Mouse (Mus musculus): ENCODE data around the gene Ptprcap.

Gene Ptprcap

DNA sequence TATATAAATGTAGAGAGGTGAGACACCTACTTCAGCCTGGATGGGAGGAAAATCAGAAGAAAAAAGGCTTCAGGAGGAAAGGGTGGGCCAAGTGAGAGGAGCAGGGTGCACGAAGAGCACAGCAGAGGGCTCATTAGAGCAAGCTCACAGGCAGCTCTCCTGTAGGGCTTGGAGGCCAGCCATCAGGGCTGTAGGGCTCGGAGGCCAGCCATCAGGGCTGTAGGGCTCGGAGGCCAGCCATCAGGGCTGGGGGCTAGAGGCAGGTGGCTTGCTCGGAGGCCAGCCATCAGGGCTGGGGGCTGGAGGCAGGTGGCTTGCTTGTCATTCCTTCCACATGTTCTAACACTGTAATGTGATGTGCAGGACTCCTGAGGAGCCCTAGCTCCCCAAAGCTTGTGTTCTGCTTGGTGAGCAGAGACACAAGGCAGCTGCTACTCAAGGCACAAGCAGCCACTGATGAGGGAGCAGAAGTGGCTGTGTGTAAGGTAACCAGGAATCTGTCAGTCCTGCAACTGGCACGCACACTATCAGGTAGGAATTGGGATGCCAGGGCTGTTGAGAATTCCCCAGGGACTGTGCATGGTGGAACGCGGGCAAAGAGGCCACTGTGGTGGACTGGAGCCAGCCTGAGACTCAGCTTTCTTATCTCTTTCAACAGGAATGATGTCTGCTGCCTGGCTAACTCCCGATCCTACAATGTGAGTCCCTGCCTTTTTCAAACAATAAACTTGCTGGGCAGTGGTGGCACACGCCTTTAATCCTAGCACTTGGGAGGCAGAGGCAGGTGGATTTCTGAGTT, 13.5 kb downstream of the Ptprcap start:
- no peak for DNase-seq (ENCODE audit: low spot score in 2 of 2)

DNA sequence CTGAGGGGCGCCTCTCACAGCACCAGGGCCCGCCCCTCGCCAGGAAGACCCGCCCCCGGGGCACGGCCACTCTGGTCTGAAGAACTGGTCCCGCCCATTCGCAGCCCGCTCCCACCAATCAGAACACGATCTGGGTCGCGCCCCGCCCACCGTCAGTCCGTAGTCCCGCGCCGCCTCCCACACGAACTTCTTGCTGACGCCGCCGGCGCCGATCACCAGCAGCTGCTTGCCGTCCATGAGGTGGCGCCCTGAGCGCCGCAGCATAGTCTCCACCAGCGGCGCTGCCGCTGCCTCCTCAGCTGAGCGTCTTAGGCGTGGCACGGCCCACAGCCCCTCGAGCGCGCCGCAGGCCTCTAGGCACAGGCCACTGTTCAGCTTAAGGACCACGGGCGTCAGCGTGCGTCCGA, 16.0 kb downstream of the Ptprcap start:
- DNase-seq (ENCODE audit: low spot score in 2 of 2) = peak; percentile 98 to 99

DNA sequence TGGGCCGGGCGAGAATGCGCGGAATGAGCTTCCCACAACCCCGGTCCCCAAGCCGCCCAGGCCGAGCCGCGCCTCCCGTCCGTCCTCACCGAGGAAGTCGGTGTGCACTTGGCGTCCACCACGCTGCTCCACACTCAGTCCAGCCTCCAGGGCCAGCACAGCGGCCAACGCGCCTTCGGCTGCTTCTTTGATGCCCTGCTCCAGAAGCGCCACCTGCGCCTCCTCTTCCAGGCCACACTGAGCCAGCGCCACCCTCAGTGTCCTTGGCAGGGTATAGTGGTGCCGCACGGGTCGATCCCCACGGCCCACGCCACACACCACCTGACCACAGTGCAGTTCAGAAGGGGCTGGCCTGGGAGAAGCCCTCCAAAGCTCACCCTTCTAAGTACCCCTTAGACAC, 16.4 kb downstream of the Ptprcap start:
- no peak for DNase-seq (ENCODE audit: low spot score in 2 of 2)

DNA sequence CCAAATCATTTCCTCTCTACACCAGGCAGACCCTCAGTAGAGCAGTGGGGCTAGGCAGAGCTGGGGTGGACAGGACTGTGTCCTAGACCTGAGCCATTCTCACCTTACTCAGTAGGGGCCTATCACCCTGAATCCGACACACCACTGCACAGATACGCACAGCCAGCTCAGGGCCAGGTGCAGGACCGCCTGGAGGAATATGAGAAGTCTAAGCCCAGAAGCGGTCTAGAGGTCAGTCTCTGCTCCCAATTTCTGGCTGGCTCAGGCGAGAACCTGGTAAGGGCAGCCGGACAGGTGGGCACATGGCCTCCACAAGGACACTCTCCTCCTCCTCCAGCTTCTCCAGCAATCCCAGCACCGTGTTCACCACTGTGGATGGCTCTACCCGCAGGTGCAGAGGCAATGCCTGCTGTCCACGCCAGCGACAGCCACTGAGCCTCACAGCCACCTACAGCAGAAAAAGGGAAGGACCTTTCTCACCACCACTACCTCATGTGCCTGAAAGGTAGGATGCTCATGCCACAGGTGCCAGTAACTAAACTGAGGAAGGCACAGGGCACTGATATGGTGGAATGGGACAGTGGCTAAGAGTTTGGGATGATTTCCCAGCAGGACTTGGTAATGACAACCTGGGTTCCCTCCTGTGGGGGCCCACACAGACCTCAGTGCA, 17.5 kb downstream of the Ptprcap start:
- no peak for DNase-seq (ENCODE audit: low spot score in 2 of 2)

DNA sequence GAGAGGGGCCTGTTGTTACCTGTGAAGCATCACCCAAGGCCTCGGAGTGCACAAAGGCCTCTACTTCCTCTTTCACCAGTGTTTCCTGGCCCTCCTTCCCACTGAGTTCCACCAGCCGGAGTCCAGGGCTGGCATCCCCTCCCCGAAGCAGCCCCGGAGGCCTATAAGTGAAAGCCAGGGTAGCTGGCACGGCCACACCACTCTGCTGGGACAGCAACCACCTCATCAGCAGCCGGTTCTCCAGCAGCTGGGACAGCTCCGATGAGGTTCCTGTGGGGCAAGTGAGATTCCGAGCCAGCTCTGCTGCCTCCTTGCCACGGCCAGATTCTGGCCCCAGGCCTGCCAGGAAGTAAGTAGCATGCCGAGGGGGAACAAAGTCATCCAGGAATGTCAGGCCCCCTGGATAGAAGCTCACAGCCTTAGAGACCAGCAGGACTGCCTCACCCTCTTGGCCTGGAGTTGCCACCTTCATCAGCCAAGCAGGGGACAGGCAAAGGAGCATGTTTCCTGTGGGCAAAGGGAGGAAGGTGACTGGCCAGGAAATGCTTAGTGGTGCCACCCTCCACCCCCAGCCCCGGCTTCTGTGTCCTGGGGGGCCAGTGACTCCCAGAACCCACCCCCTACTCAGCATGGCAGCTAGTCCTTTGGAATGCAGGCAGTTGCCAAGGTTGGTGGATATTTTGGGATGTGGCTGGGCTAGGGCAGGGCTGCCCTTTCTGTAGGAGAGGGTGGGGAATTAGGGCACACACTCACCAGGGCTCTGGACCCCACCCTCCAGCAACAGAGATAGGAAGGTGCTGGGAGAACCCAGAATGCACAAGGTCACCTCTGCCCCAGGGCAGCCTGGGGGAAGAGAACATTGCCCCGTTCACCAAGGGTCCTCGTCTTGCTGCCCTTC, 18.2 kb downstream of the Ptprcap start:
- DNase-seq (ENCODE audit: low spot score in 2 of 2) = no peak

DNA sequence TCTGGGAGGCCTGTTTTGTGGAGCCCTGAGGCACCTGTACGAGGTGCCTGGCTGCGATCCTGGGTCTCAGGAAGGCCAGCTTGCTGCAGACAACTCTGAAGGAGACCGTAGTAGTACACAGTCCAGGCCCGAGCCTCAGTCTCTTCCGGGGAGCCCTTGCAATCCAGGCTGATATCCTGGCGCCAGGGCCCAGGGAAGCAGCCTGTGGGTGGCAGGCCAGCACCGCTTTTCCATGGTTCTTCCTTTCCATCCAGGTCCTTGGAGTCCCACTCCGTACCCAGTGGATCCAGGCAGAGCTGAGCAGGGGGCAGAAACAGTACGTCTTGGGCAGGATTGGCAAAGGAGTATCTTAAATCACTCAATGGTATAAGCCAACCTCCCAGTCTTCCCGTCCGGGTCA, 19.5 kb downstream of the Ptprcap start:
- no peak for DNase-seq (ENCODE audit: low spot score in 2 of 2)

DNA sequence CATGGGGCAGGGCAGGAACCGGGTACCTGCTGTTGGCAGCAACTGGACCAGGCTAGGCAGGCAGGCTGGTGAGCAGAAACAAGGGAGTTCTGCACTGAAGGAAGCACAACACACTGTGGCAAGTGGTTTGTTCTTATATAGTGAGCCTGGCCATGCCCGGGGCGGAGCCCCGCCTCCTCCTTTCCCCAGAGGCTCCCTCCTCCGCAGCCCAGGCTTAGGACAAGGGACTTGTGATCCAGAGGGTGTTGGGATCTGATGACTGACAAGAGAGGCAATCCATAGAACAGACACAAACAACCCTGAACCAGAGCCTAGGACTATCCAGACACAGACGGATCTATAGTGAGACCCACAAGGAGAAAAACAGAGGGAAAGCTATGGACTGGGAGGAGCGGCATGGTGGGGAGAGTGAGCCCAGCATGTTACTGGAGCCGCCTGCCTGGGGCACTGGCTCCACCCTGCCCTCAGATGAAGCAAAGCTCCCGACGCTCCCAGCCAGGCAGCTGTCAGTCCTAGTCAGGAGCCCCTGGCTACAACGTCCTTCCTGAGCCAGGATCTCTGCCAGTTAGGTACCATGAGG, 22.1 kb downstream of the Ptprcap start, which contains the start of gene Carns1:
Gene Carns1, minus strand, starts transcription at position 112 of the 580 bp plus-strand sequence.
- no peak for DNase-seq (ENCODE audit: low spot score in 2 of 2)

DNA sequence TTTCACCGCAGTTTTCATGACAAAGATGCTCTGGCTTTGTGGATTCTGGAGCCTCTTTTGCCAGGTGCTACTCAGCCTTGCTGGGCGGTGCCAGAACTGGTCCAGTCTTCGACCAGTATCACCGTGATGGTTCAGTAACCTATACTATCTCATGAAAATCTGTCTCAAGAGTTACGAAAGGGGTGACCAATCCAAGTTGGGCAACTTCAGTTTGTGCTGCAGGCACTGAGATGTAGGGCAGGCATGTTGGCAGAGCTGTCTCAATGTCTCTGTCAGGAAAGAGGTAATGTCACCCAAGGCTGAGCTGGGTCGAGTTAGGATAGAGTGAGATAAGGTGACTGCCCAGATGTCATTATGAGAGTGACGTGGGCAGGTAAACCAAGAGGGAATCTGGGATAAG, 27.0 kb downstream of the Ptprcap start:
- DNase-seq (ENCODE audit: low spot score in 2 of 2) = no peak

DNA sequence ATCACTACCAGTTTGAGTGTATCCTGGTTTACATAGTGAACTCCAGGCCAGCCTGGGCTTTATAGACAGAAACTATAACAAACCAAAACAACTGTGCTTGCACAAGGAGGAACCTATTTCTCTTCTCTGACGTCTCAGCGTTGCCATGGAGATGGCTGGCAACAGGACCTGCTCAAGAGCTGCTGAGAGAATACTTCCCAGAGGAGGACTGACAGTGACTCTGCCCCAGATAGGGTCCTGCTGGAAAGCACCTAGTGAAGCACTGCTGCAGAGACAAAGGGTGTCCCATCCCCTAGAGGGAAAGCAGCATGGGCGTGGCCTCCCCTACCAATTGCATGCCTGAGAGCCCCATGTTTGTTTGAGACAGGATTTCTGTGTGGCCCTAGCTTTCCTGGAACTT, 28.5 kb downstream of the Ptprcap start:
- no peak for DNase-seq (ENCODE audit: low spot score in 2 of 2)

DNA sequence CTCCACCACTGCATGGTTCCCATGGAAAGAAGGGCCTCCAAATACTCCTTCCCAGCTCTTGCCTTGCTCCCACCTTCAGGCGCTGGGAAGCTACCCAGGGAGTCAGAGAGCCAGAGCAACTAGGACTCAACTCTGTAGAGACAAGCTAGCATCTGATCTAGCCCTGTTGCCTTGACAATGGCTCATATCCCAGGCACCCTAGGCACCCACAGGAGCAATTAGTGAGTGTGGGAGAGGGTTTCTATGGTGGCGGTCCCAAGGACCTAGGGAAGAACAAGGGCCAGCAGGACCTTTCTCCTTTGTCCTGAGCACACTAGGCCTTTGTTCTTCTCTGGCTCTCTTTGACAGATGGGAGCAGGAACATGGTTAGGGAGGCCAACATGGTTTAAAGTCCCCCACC, 30.3 kb downstream of the Ptprcap start:
- DNase-seq (ENCODE audit: low spot score in 2 of 2) = no peak

DNA sequence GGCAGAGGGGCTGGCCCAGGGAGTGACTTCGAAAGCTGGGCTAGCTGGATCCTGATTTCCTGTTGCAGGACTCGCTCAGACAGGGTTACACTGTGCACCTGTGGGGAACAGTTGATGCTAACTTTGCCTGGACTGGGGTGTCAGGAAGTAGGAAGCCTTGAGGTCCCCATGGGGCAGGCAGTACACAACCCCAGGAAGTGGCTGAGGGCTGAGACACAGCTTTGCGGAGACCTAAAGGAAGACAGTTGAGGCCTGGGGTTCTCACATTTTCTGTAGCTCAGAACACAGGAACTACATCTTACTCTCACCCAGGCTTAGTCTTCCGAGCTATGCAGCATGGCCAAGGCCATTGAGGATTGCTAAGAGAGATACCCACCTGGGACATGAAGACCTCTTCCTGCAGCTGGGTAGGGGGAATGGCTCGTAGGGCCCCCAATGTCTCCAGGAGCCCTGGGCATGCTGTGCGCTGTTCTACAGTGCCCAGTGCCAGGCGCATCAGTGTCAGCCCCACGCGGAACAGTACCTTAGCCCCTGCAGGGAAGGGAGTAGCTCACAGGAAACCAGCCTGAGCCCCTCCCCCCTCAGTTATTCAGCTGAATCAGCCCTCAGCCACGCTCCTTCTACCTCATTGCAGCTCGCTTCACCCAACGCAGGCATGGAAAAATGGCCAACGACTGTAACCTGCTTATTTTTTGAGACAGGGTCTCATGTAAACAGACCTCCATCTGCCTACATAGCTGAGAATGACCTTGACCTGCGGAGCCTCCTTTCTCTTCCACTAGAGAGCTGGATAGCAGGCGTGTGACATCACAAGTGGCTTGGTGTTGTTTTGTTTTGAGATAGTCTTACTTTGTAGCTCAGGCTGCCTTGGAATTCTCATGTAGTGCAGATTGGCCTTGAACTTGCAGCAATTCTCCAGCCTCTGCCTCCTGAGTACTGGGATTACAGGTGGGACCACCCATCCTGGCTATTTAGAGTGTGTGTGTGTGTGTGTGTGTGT, 31.9 kb downstream of the Ptprcap start:
- no peak for DNase-seq (ENCODE audit: low spot score in 2 of 2)

DNA sequence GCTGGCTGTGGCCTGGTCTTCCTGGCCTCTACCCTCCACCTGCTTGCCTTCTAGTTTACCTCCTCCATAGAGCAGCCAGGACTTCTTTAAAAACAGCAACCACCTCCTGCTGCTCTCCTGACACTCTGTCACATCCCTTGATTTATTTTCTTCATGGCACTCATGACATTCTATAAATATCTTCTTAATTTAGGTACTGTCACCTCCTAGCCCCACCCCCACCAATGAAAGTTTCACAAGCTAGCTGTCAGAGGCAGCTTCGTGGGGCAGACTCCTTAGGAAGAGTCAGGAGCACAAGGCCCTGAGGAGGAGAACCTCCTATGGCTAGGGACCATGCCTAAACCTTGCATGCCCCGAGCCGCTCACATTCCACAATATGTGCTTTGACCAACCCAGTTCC, 33.9 kb downstream of the Ptprcap start:
- DNase-seq (ENCODE audit: low spot score in 2 of 2) = no peak

DNA sequence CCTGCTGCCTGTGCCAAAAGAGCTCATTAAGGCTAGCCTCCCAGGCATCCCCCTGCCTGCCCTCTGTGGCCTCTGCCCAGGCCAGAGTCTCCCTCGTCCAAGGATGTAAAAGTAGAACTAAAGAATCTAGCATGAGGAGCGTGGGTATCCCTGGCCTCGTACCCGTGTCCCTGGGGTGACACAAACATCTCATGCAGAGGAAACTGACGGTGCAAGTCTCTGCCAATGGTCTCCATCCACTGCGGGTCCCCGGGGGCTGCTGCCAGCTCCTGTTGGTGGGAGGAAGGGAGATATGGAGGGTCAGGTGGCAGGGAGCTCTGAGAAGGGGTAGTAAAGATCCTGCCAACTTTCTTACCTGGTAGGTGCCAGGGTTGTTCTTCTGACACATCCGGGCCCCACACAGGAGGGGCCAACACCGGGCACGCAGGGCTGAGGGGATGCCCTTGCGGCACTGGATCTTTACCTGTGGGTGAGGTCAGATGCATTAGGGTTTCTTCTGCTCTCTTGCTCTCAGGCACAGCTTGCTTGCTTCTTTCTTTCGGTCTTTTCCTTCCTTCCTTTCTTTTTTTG, 35.7 kb downstream of the Ptprcap start:
- no peak for DNase-seq (ENCODE audit: low spot score in 2 of 2)

DNA sequence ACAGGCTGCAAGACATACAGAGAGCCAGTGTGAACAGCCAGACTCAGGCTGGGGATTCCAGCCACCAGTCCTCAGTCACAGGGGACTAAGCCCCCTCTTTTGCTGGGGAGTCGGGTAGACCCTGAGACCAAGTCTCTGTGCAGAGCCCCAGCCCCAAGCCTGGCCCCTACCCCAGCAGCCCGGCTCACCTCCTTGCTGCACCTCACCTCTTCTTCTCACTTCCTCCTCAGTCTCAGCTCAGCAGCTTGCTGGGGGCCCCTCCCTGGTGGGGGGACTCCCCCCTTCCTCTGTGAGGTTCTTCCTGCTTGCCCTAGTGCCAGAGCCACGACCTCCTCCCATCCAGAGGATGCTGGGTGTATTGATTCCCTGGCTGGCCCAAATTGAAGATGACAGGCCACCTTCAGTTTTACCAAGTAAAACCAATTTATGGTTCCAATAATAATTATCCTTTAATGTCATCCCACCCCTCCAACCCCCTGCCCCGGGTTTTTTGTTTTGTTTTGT, 37.5 kb downstream of the Ptprcap start, which contains the start of gene Tbc1d10c:
Gene Tbc1d10c, minus strand, starts transcription at position 454 of the 504 bp plus-strand sequence.
- DNase-seq (ENCODE audit: low spot score in 2 of 2) = no peak

DNA sequence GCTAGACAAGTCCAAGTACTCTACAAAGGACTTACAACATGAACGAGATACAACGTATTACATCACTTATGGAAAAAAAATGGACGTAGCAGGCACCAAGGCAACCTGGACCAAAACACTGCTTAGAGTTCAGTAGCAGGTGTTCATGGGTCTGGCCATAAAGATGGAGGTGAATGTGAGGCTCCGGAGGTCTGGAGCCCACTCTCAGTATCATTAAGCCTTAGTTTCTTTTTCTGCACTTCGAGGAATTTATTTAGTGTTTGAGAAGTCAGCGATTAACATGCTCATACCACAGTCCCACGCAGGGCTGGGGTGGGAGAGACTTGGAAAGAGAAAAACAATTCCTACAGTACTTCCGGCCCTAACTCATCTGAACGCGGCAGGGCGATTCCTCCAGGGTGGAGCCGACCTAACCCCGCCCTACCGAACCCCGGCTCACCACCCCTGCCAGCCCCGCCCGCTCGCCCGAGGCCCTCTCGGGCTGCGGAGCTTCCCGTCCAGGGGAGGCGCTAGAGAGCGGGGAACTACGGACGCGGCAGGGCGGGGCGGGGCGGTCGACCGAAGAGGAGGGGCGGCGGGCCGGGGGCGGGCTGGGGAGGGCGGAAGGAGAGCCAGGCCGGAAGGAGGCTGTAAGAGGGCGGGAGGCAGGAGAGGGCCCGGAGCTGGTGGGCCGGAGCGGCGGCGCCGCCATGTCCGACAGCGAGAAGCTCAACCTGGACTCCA, 38.3 kb downstream of the Ptprcap start, which contains the start of gene Ppp1ca:
Gene Ppp1ca, plus strand, starts transcription at position 538 of the 723 bp plus-strand sequence.
- peak; percentile 90 to 93 for DNase-seq (ENCODE audit: low spot score in 2 of 2)

DNA sequence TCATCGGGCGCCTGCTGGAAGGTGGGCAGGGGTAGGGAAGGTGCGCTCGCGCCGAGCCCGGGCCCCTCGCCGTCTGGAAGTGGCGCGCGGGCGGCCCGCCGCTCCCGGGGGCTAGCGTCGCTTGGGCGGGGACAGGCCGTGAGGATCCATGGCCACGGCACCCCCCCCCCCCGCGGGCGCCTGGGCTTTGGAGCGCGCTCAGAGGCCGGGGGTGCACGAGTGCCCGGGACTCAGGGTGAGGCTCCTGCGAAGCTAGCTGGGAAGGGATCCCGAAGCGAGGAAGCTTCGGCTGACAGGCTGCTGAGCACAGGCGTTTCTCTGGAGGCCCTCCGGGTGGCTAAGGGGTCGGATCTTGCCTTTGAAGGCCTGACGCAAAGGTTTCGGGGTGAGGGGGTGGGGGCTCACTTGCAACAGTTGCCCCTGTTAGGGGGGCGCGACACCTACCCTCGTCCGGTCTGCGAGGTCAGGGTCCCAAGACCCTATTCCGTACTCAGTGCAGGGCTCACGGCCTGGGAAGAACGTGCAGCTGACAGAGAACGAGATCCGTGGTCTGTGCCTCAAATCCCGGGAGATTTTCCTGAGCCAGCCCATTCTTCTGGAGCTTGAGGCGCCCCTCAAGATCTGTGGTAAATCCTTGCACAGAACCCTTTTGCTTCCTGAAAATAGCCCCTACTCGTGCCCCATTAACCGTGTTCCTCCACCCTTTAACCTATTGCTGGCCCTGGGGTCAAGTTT, 39.0 kb downstream of the Ptprcap start:
- DNase-seq (ENCODE audit: low spot score in 2 of 2) = no peak

DNA sequence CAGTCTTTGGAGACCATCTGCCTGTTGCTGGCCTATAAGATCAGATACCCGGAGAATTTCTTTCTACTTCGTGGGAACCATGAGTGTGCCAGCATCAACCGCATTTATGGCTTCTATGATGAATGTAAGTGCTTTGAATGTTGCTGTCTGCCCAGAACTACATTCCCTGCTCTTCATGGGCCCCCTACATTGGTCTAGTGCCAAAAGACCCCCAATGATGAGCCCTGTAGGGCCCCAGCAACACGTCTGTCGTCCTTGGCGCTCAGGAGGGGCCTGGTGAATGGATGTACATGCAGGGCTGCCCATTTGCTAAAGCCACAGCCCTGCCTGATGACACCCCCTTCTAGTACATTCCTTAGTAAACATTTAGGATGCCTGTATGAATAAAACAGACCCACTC, 39.7 kb downstream of the Ptprcap start:
- no peak for DNase-seq (ENCODE audit: low spot score in 2 of 2)

DNA sequence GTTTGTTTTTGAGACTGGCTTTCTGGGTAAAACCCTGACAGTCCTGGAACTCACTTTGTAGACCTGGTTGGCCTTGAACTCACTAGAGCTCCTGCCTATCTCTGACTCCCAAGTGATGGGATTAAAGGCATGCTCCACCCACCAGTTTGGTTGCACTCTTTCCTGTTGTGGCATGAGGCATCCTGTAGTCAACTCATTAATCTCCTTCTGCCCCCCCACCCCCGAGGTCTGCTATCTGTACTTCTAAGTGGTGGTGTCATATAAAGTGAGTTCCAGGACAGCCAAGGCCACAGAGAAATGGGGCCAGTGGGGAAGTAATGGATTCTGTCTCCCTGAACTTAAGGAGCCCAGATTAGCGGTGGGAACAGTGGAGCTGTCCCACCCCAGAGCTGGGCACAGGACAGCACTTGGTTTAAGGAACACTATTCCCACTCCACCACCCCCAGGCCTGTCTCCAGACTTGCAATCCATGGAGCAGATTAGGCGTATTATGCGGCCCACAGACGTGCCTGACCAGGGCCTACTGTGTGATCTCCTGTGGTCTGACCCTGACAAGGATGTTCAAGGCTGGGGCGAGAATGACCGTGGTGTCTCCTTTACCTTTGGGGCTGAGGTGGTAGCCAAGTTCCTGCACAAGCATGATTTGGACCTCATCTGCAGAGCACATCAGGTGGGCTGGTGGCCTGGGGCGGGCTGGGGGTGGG, 40.8 kb downstream of the Ptprcap start:
- no peak for DNase-seq (ENCODE audit: low spot score in 2 of 2)

Data from urinary bladder, adult 18-20 months (tissue).